Mouse (Mus musculus) lung, postnatal 0 days (tissue): ENCODE results near the gene Icosl.

Experiments used
- CTCF ChIP-seq: IDR thresholded peaks from 2 replicates; pipeline ENCODE4 v1.5.1; 2016; ENCODE audit warnings: antibody characterized with exemption, mild to moderate bottlenecking
- EP300 ChIP-seq: IDR thresholded peaks from 2 replicates; pipeline ENCODE4 v1.6.1; 2016; ENCODE audit warnings: antibody characterized with exemption, mild to moderate bottlenecking, control low read depth

GRCm38 (mm10) chr10:78042697-78043405, 26.3 kb upstream of the Icosl start:
- TF ChIP-seq EP300: no peak
- no peak for TF ChIP-seq CTCF
